Mouse (Mus musculus) limb, embryonic 11.5 days (tissue): ENCODE data around the gene 9930022D16Rik. TPM values are rescaled to one million over a fixed set of nuclear protein-coding genes. Genes with fewer than 3 reads are reported as not detected.

Experiments used
- ATAC-seq: fragments of 200-750 bp; cut with Nextera tagmentation; 2 replicates; pipeline ENCODE4 v1.8.0; 2017; ENCODE audit warnings: low read depth; ENCODE audit not compliant: insufficient number of reproducible peaks, low FRiP score, low TSS enrichment
- DNase-seq: peaks from one replicate; pipeline ENCODE4 v3.0.0-alpha.2; 2015; ENCODE audit warnings: low spot score
- H3K27ac ChIP-seq: fragments of 300-500 bp; sonication (generic); replicated peaks from 2 replicates; pipeline ENCODE4 v1.5.1; 2014; ENCODE audit warnings: low read depth, mild to moderate bottlenecking, low read length
- H3K27me3 ChIP-seq: fragments of 300-500 bp; sonication (generic); 2 replicates; pipeline ENCODE4 v1.6.1; 2014; ENCODE audit warnings: mild to moderate bottlenecking, low read length, mixed read lengths; ENCODE audit not compliant: control insufficient read depth, insufficient read depth
- H3K36me3 ChIP-seq: fragments of 300-500 bp; sonication (generic); 2 replicates; pipeline ENCODE4 v1.6.1; 2014; ENCODE audit warnings: mild to moderate bottlenecking, low read length, moderate library complexity, mixed read lengths; ENCODE audit not compliant: control insufficient read depth, insufficient read depth
- H3K4me1 ChIP-seq: fragments of 300-500 bp; sonication (generic); 2 replicates; pipeline ENCODE4 v1.6.1; 2014; ENCODE audit warnings: low read length, mixed read lengths; ENCODE audit not compliant: control insufficient read depth, insufficient read depth
- H3K4me2 ChIP-seq: fragments of 300-500 bp; sonication (generic); 2 replicates; pipeline ENCODE4 v1.6.1; 2014; ENCODE audit warnings: low read depth, mild to moderate bottlenecking, moderate library complexity; ENCODE audit not compliant: severe bottlenecking
- H3K4me3 ChIP-seq: fragments of 300-500 bp; sonication (generic); 2 replicates; pipeline ENCODE4 v1.5.1; 2014; ENCODE audit warnings: low read depth, low read length
- H3K9ac ChIP-seq: fragments of 300-500 bp; sonication (generic); 2 replicates; pipeline ENCODE4 v1.6.1; 2014; ENCODE audit warnings: mild to moderate bottlenecking, low read length
- H3K9me3 ChIP-seq: fragments of 300-500 bp; sonication (generic); 2 replicates; pipeline ENCODE4 v1.6.1; 2016; ENCODE audit warnings: low read length; ENCODE audit not compliant: control insufficient read depth
- WGBS: fragments of 180-500 bp; shearing (Covaris S2); extraction: QIAGEN DNeasy Blood & Tissue Kit; methylation state at CpG from one replicate; pipeline ENCODE4 v1.1.7; 2014; 5-methylcytosine and 5-hydroxymethylcytosine counted together
- polyA plus RNA-seq: library from polyadenylated mRNA; unstranded; fragments of >200 nt; fragmentation: Nextera tagmentation; extraction: Ambion mirVana; gene quantifications from 2 replicates; pipeline ENCODE4 v1.2.1, GENCODE M21; 2014

Gene 9930022D16Rik
- polyA plus RNA-seq, 1 experiment from 2014 or later: not detected

GRCm38 (mm10) chr11:109445438-109446035 is 31.8 kb downstream of the 9930022D16Rik start:
- 56% methylated on average over 13 of the region's 13 CpGs for WGBS
- H3K9ac ChIP-seq: no peak overlapping the region
- ATAC-seq (no peak), DNase-seq (peak; percentile 43)
- H3K4me2 ChIP-seq: no peak overlapping the region
- H3K36me3 ChIP-seq: no peaks in the 10 kb centered on the region; the same call in 1 of the 2 replicates
- H3K27ac ChIP-seq: no peak overlapping the region
- H3K4me1 ChIP-seq: no peaks in the 10 kb centered on the region
- no peaks in the 10 kb centered on the region for H3K9me3 ChIP-seq
- H3K4me3 ChIP-seq: no peak overlapping the region
- no peaks in the 10 kb centered on the region for H3K27me3 ChIP-seq

DNA sequence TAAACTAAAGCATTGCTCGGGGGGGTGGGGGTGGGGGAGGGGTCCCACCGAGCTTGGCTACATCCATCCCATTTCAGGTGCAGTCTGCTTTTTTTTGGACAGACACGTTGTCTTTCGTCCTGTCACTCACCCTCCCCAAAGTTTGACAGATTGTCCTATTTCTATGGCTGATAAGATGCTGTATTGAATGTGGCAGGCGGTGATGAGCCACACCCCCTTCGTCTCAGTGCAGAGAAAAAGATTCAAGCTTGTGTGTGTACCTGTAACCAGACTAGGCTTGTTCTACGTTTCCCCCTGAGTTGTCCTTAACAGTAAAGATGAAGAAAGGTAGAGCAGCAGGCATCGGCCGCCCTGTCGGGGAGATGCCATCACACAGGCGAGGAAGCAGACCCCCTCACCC is 37.5 kb downstream of the 9930022D16Rik start:
- 88% methylated on average over 11 of the region's 11 CpGs for WGBS

GRCm38 (mm10) chr11:109456261-109456660 is 42.5 kb downstream of the 9930022D16Rik start:
- H3K36me3 ChIP-seq: 0 out of 2 replicates have a peak, but pooled peaks cover 3% of the 10 kb centered on the region
- 92% methylated on average over 5 of the region's 5 CpGs for WGBS
- H3K4me2 ChIP-seq: no peak overlapping the region

More for the DNA sequence above, 37.5 kb downstream of the 9930022D16Rik start:
- no peak for ATAC-seq
- Histone ChIP-seq H3K9ac (no peak overlapping the region), H3K4me1 (no peaks in the 10 kb centered on the region), H3K9me3 (no peaks in the 10 kb centered on the region), H3K27ac (no peak overlapping the region), H3K36me3 (peaks cover 3% of the 10 kb centered on the region; the same call in 1 of the 2 replicates), H3K4me3 (no peak overlapping the region), H3K4me2 (no peak overlapping the region), H3K27me3 (no peaks in the 10 kb centered on the region)
- no peak for DNase-seq

GRCm38 (mm10) chr11:109458165-109458564 is 44.4 kb downstream of the 9930022D16Rik start:
- H3K4me1 ChIP-seq: no peaks in the 10 kb centered on the region
- no peaks in the 10 kb centered on the region for H3K9me3 ChIP-seq
- 0 out of 2 replicates have a peak, but pooled peaks cover 2% of the 10 kb centered on the region for H3K36me3 ChIP-seq
- no peak for DNase-seq
- no peak overlapping the region for H3K9ac ChIP-seq
- H3K4me3 ChIP-seq: no peak overlapping the region
- H3K27ac ChIP-seq: no peak overlapping the region
- 95% methylated on average over 11 of the region's 11 CpGs for WGBS
- no peak for ATAC-seq
- no peak overlapping the region for H3K4me2 ChIP-seq
- no peaks in the 10 kb centered on the region for H3K27me3 ChIP-seq

More at GRCm38 (mm10) chr11:109456261-109456660, 42.5 kb downstream of the 9930022D16Rik start:
- DNase-seq: no peak
- Histone ChIP-seq H3K4me3 (no peak overlapping the region), H3K27ac (no peak overlapping the region), H3K9ac (no peak overlapping the region), H3K9me3 (no peaks in the 10 kb centered on the region), H3K4me1 (no peaks in the 10 kb centered on the region), H3K27me3 (no peaks in the 10 kb centered on the region)
- ATAC-seq: no peak

GRCm38 (mm10) chr11:109460586-109460985 is 46.9 kb downstream of the 9930022D16Rik start:
- Histone ChIP-seq H3K4me1 (no peaks in the 10 kb centered on the region), H3K9me3 (no peaks in the 10 kb centered on the region), H3K27ac (no peak overlapping the region), H3K9ac (no peak overlapping the region), H3K4me2 (no peak overlapping the region), H3K27me3 (no peaks in the 10 kb centered on the region), H3K36me3 (peaks cover 4% of the 10 kb centered on the region; the same call in 1 of the 2 replicates), H3K4me3 (no peak overlapping the region)
- ATAC-seq (no peak), DNase-seq (no peak)
- WGBS: 86% methylated on average over 5 of the region's 5 CpGs

GRCm38 (mm10) chr11:109465068-109465467 is 51.4 kb downstream of the 9930022D16Rik start:
- H3K9ac ChIP-seq: no peak overlapping the region
- H3K27ac ChIP-seq: no peak overlapping the region
- H3K36me3 ChIP-seq: peaks cover 4% of the 10 kb centered on the region; the same call in 1 of the 2 replicates
- WGBS: 94% methylated on average over 4 of the region's 4 CpGs
- ATAC-seq (no peak), DNase-seq (no peak)
- no peak overlapping the region for H3K4me2 ChIP-seq
- H3K4me3 ChIP-seq: no peak overlapping the region
- no peaks in the 10 kb centered on the region for H3K4me1 ChIP-seq
- no peaks in the 10 kb centered on the region for H3K9me3 ChIP-seq
- H3K27me3 ChIP-seq: no peaks in the 10 kb centered on the region

GRCm38 (mm10) chr11:109466987-109467386 is 53.3 kb downstream of the 9930022D16Rik start:
- 58% methylated on average over 8 of the region's 8 CpGs for WGBS
- no peaks in the 10 kb centered on the region for H3K9me3 ChIP-seq
- ATAC-seq (no peak), DNase-seq (no peak)
- H3K4me2 ChIP-seq: no peak overlapping the region
- H3K4me3 ChIP-seq: no peak overlapping the region
- no peak overlapping the region for H3K27ac ChIP-seq
- H3K9ac ChIP-seq: no peak overlapping the region
- peaks cover 4% of the 10 kb centered on the region; the same call in 1 of the 2 replicates for H3K36me3 ChIP-seq
- 0 out of 2 replicates have a peak, but pooled peaks cover 2% of the 10 kb centered on the region for H3K4me1 ChIP-seq
- H3K27me3 ChIP-seq: peaks cover 4% of the 10 kb centered on the region; the same call in 1 of the 2 replicates

- H3K4me3 ChIP-seq: no peak overlapping the region
- no peak overlapping the region for H3K27ac ChIP-seq
- 93% methylated on average over 5 of the region's 5 CpGs for WGBS
- no peak for ATAC-seq
- H3K4me1 ChIP-seq: 0 out of 2 replicates have a peak, but pooled peaks cover 2% of the 10 kb centered on the region
- H3K4me2 ChIP-seq: no peak overlapping the region
- H3K36me3 ChIP-seq: peaks cover 2% of the 10 kb centered on the region; the same call in 1 of the 2 replicates
- H3K9me3 ChIP-seq: no peaks in the 10 kb centered on the region
- no peak overlapping the region for H3K9ac ChIP-seq
- no peak for DNase-seq
- H3K27me3 ChIP-seq: peaks cover 4% of the 10 kb centered on the region; the same call in 1 of the 2 replicates
Measured at GRCm38 (mm10) chr11:109468133-109468532, 54.4 kb downstream of the 9930022D16Rik start.
